Mouse (Mus musculus) MEL (cell line): ENCODE measurements around the gene Abca6.

ENCODE experiments used
- EP300 ChIP-seq, 2 experiments: IDR thresholded peaks; 2 replicates each; pipeline ENCODE4 v1.6.1; 2011; ENCODE audit warnings: improper control_type of control experiment in 2 of 2, low read length in 2 of 2, low read depth in 1 of 2, mild to moderate bottlenecking in 1 of 2
- POLR2A ChIP-seq, 2 experiments: IDR thresholded peaks; 2 replicates each; pipeline ENCODE4 v1.6.1; 2011 to 2012; ENCODE audit warnings: low read length in 2 of 2, mild to moderate bottlenecking in 2 of 2, control low read depth in 1 of 2, improper control_type of control experiment in 1 of 2, low read depth in 1 of 2, moderate library complexity in 1 of 2; ENCODE audit not compliant: control insufficient read depth in 1 of 2, insufficient read depth in 1 of 2, poor library complexity in 1 of 2
- TBP ChIP-seq: IDR thresholded peaks from 2 replicates; pipeline ENCODE4 v1.8.0; 2011; ENCODE audit warnings: low read depth, low read length, improper control_type of control experiment
- TCF12 ChIP-seq: IDR thresholded peaks from 2 replicates; pipeline ENCODE4 v1.6.1; 2014; ENCODE audit warnings: low read depth, mild to moderate bottlenecking, inconsistent platforms, low read length, improper control_type of control experiment, moderate library complexity
- ZC3H11A ChIP-seq: IDR thresholded peaks from 2 replicates; pipeline ENCODE4 v1.6.1; 2012; ENCODE audit warnings: low read depth, mild to moderate bottlenecking, inconsistent platforms, low read length, improper control_type of control experiment

- TF ChIP-seq POLR2A (IDR thresholded peaks at IDR 0.05; ENCODE audit: control insufficient read depth in 1 of 2, insufficient read depth in 1 of 2, low read depth in 1 of 2, low read length in 2 of 2, poor library complexity in 1 of 2) (no peak), EP300 (IDR thresholded peaks at IDR 0.05; ENCODE audit: low read depth in 1 of 2, low read length in 2 of 2) (no peak), TCF12 (no peak), TBP (no peak), ZC3H11A (no peak)
These were observed 54.8 kb downstream of the Abca6 start for GRCm38 (mm10) chr11:110196561-110197306.
